Mouse (Mus musculus) limb, embryonic 12.5 days (tissue): ENCODE data around the gene Kpna6. TPM values are rescaled to one million over a fixed set of nuclear protein-coding genes. Genes with fewer than 3 reads are reported as not detected.
A peak's percentile ranks its signal among the peaks of the same experiment; 100 is the strongest.

Source experiments
- ATAC-seq: fragments of 200-750 bp; cut with Nextera tagmentation; 2 replicates; pipeline ENCODE4 v1.8.0; 2017; ENCODE audit warnings: low read depth, moderate TSS enrichment; ENCODE audit not compliant: insufficient number of reproducible peaks, insufficient read depth, low FRiP score, low TSS enrichment
- H3K27ac ChIP-seq: fragments of 300-500 bp; sonication (generic); 2 replicates; pipeline ENCODE4 v1.5.1; 2016; ENCODE audit warnings: mild to moderate bottlenecking, moderate library complexity
- H3K27me3 ChIP-seq: fragments of 300-500 bp; sonication (generic); 2 replicates; pipeline ENCODE4 v1.6.1; 2016; ENCODE audit warnings: mild to moderate bottlenecking, moderate library complexity
- H3K36me3 ChIP-seq: fragments of 300-500 bp; sonication (generic); 2 replicates; pipeline ENCODE4 v1.6.1; 2016; ENCODE audit warnings: mild to moderate bottlenecking, moderate library complexity
- H3K4me1 ChIP-seq: fragments of 300-500 bp; sonication (generic); replicated peaks from 2 replicates; pipeline ENCODE4 v1.6.1; 2016
- H3K4me2 ChIP-seq: fragments of 300-500 bp; sonication (generic); 2 replicates; pipeline ENCODE4 v1.6.1; 2016; ENCODE audit warnings: mild to moderate bottlenecking, moderate library complexity
- H3K4me3 ChIP-seq: fragments of 300-500 bp; sonication (generic); replicated peaks from 2 replicates; pipeline ENCODE4 v1.5.1; 2016; ENCODE audit warnings: mild to moderate bottlenecking
- H3K9ac ChIP-seq: fragments of 300-500 bp; sonication (generic); replicated peaks from 2 replicates; pipeline ENCODE4 v1.6.1; 2016; ENCODE audit warnings: mild to moderate bottlenecking, moderate library complexity
- H3K9me3 ChIP-seq: fragments of 300-500 bp; sonication (generic); 2 replicates; pipeline ENCODE4 v1.6.1; 2016; ENCODE audit warnings: mild to moderate bottlenecking, moderate library complexity
- WGBS: fragments of 180-500 bp; shearing (Covaris S2); methylation state at CpG from one replicate; pipeline ENCODE4 v1.1.7; 2016; 5-methylcytosine and 5-hydroxymethylcytosine counted together
- polyA plus RNA-seq: library from polyadenylated mRNA; unstranded; fragments of >200 nt; fragmentation: Nextera tagmentation; extraction: Ambion mirVana; gene quantifications from 2 replicates; pipeline ENCODE4 v1.2.1, GENCODE M21; 2016

Gene Kpna6
- polyA plus RNA-seq, 1 experiment from 2014 or later, result 13.9 TPM

GRCm38 (mm10) chr4:129645204-129645603 is 27.4 kb downstream of the Kpna6 start:
- no peak for ATAC-seq
- no peak overlapping the region for H3K4me2 ChIP-seq

GRCm38 (mm10) chr4:129641756-129642155 is 30.8 kb downstream of the Kpna6 start:
- Histone ChIP-seq H3K4me2 (peak overlapping the region; percentile 94), H3K9me3 (no peaks in the 10 kb centered on the region), H3K9ac (no peak overlapping the region), H3K4me1 (peaks cover 26% of the 10 kb centered on the region), H3K27ac (no peak overlapping the region), H3K27me3 (no peaks in the 10 kb centered on the region), H3K36me3 (peaks cover 62% of the 10 kb centered on the region), H3K4me3 (peak overlapping the region; percentile 67; the same call in 1 of the 2 replicates)
- no peak for ATAC-seq
- 39% methylated on average over 5 of the region's 5 CpGs for WGBS

More at GRCm38 (mm10) chr4:129645204-129645603, 27.4 kb downstream of the Kpna6 start:
- WGBS, result 89% methylated on average over 6 of the region's 6 CpGs
- H3K9me3 ChIP-seq, result no peaks in the 10 kb centered on the region
- H3K9ac ChIP-seq, result no peak overlapping the region
- peaks cover 71% of the 10 kb centered on the region for H3K36me3 ChIP-seq
- no peak overlapping the region for H3K27ac ChIP-seq
- H3K4me3 ChIP-seq, result no peak overlapping the region
- H3K4me1 ChIP-seq, result peaks cover 6% of the 10 kb centered on the region; the same call in 1 of the 2 replicates
- H3K27me3 ChIP-seq, result no peaks in the 10 kb centered on the region

- Histone ChIP-seq H3K4me2 (peak within 1 kb of the TSS; percentile 94), H3K4me1 (peaks cover 26% of the 10 kb centered on the region), H3K9ac (peak within 1 kb of the TSS; percentile 84), H3K27me3 (no peaks in the 10 kb centered on the region), H3K36me3 (peaks cover 62% of the 10 kb centered on the region), H3K4me3 (peak within 1 kb of the TSS; percentile 67), H3K27ac (peak within 1 kb of the TSS; percentile 93), H3K9me3 (no peaks in the 10 kb centered on the region)
- peak; percentile 96 for ATAC-seq
- WGBS, result under 1% methylated on average over 60 of the region's 60 CpGs
Measured at GRCm38 (mm10) chr4:129640638-129641467, 31.7 kb downstream of the Kpna6 start, which contains the start of gene Txlna. Gene Txlna (minus strand): TSS chr4:129641065.

- Histone ChIP-seq H3K9ac (peak overlapping the region; percentile 84), H3K27ac (peak overlapping the region; percentile 93), H3K27me3 (no peaks in the 10 kb centered on the region), H3K9me3 (no peaks in the 10 kb centered on the region), H3K4me3 (peak overlapping the region; percentile 67), H3K36me3 (peaks cover 62% of the 10 kb centered on the region), H3K4me1 (peaks cover 26% of the 10 kb centered on the region), H3K4me2 (peak overlapping the region; percentile 94)
- WGBS, result 8% methylated on average over 17 of the region's 17 CpGs
- ATAC-seq, result no peak
Measured at GRCm38 (mm10) chr4:129640101-129640637, 32.4 kb downstream of the Kpna6 start.

GRCm38 (mm10) chr4:129639221-129639620 is 33.3 kb downstream of the Kpna6 start:
- H3K4me1 ChIP-seq, result peaks cover 26% of the 10 kb centered on the region
- H3K9ac ChIP-seq, result 0 out of 2 replicates have a peak overlapping the region, but pooled peaks have one; percentile 84
- H3K4me3 ChIP-seq, result peak overlapping the region; percentile 67
- H3K36me3 ChIP-seq, result peaks cover 62% of the 10 kb centered on the region
- H3K27me3 ChIP-seq, result no peaks in the 10 kb centered on the region
- H3K9me3 ChIP-seq, result no peaks in the 10 kb centered on the region
- no peak for ATAC-seq
- WGBS, result 92% methylated on average over 15 of the region's 15 CpGs
- no peak overlapping the region for H3K27ac ChIP-seq
- H3K4me2 ChIP-seq, result peak overlapping the region; percentile 94

GRCm38 (mm10) chr4:129633852-129634251 is 38.7 kb downstream of the Kpna6 start:
- Histone ChIP-seq H3K36me3 (peaks cover 98% of the 10 kb centered on the region), H3K27ac (no peak overlapping the region), H3K9ac (no peak overlapping the region), H3K4me3 (no peak overlapping the region), H3K27me3 (no peaks in the 10 kb centered on the region), H3K4me1 (peaks cover 9% of the 10 kb centered on the region), H3K4me2 (no peak overlapping the region), H3K9me3 (no peaks in the 10 kb centered on the region)
- no peak for ATAC-seq
- 97% methylated on average over 6 of the region's 6 CpGs for WGBS

- no peak for ATAC-seq
- no peak overlapping the region for H3K27ac ChIP-seq
- H3K9ac ChIP-seq, result no peak overlapping the region
- no peak overlapping the region for H3K4me2 ChIP-seq
- H3K4me1 ChIP-seq, result no peaks in the 10 kb centered on the region
- no peaks in the 10 kb centered on the region for H3K27me3 ChIP-seq
- H3K4me3 ChIP-seq, result no peak overlapping the region
- no peaks in the 10 kb centered on the region for H3K9me3 ChIP-seq
- H3K36me3 ChIP-seq, result peaks cover 100% of the 10 kb centered on the region
- 89% methylated on average over 12 of the region's 12 CpGs for WGBS
Measured at GRCm38 (mm10) chr4:129631867-129632266, 40.7 kb downstream of the Kpna6 start.

- Histone ChIP-seq H3K9me3 (no peaks in the 10 kb centered on the region), H3K4me1 (no peaks in the 10 kb centered on the region; the same call in 1 of the 2 replicates), H3K27ac (no peak overlapping the region), H3K4me3 (no peak overlapping the region), H3K27me3 (no peaks in the 10 kb centered on the region), H3K36me3 (peaks cover 100% of the 10 kb centered on the region), H3K9ac (no peak overlapping the region), H3K4me2 (no peak overlapping the region)
- WGBS, result 86% methylated on average over 4 of the region's 4 CpGs
- ATAC-seq, result no peak
Measured at GRCm38 (mm10) chr4:129630944-129631343, 41.6 kb downstream of the Kpna6 start.

GRCm38 (mm10) chr4:129626035-129626434 is 46.5 kb downstream of the Kpna6 start:
- H3K9ac ChIP-seq, result no peak overlapping the region
- 75% methylated on average over 6 of the region's 6 CpGs for WGBS
- H3K9me3 ChIP-seq, result no peaks in the 10 kb centered on the region
- H3K27me3 ChIP-seq, result no peaks in the 10 kb centered on the region
- H3K36me3 ChIP-seq, result peaks cover 57% of the 10 kb centered on the region
- H3K27ac ChIP-seq, result no peak overlapping the region; the same call in 1 of the 2 replicates
- H3K4me2 ChIP-seq, result no peak overlapping the region
- ATAC-seq, result no peak
- H3K4me1 ChIP-seq, result peaks cover 32% of the 10 kb centered on the region
- H3K4me3 ChIP-seq, result no peak overlapping the region

GRCm38 (mm10) chr4:129625496-129625895 is 47.1 kb downstream of the Kpna6 start:
- Histone ChIP-seq H3K9me3 (no peaks in the 10 kb centered on the region), H3K4me2 (peak overlapping the region; percentile 70), H3K27ac (peak overlapping the region; percentile 91; the same call in 1 of the 2 replicates), H3K4me3 (no peak overlapping the region), H3K36me3 (peaks cover 57% of the 10 kb centered on the region), H3K4me1 (peaks cover 32% of the 10 kb centered on the region), H3K27me3 (no peaks in the 10 kb centered on the region), H3K9ac (no peak overlapping the region)
- 48% methylated on average over 4 of the region's 4 CpGs for WGBS
- ATAC-seq, result no peak

GRCm38 (mm10) chr4:129625029-129625370 is 47.6 kb downstream of the Kpna6 start:
- peaks cover 32% of the 10 kb centered on the region for H3K4me1 ChIP-seq
- H3K36me3 ChIP-seq, result peaks cover 52% of the 10 kb centered on the region
- ATAC-seq, result no peak; the same call in 1 of the 2 replicates
- H3K4me3 ChIP-seq, result peak overlapping the region; percentile 63
- no peaks in the 10 kb centered on the region for H3K9me3 ChIP-seq
- peak overlapping the region; percentile 70 for H3K4me2 ChIP-seq
- no peaks in the 10 kb centered on the region for H3K27me3 ChIP-seq
- peak overlapping the region; percentile 91 for H3K27ac ChIP-seq
- 2% methylated on average over 6 of the region's 6 CpGs for WGBS
- H3K9ac ChIP-seq, result peak overlapping the region; percentile 73
